Mouse (Mus musculus) ES-CJ7 (cell line): ENCODE results near the gene Macrod1.

Source experiments
- DNase-seq: peaks from one replicate; pipeline ENCODE4 v3.0.0; 2011; ENCODE audit warnings: low read depth, low spot score

The Macrod1 gene

DNA sequence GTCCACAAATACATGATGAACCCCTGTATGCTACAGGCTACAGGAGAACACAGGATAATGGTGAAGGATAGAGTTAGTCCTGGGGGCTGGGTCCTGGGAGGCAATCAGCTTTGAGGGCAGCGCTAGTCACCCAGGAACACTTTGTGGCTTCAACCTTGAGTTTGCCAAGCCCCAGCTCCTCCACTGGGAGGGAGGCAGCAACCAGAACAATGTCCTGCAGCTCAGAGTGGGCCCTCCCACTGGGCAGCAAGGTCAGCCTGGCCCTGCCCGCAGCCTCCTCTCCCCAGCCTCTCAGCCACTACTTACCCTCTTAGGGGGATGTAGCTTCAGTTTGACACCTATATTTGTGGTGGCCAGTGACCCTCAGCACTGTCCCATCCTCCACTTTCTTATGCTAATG lies 111.8 kb downstream of the Macrod1 start:
- no peak for DNase-seq

DNA sequence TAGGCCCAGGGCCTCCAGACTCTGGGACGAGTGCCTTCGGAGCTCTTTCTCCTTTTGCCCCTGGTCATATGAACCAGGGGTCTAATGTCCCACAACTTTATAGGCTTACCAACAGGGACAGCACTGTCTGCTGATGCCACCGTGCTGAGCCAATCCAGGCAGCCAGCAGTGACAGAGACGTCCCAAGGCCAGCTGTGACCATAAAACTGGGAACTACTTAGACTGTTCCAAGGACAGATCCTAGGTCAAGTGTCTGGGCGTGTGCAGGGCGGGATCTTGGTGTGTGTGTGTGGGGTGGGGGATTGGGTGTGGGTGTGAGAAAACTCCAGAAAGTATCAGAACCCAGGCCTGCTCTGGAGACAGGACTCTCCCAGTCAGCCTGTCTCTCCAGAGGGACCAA lies 114.3 kb downstream of the Macrod1 start:
- DNase-seq = peak; percentile 39

DNA sequence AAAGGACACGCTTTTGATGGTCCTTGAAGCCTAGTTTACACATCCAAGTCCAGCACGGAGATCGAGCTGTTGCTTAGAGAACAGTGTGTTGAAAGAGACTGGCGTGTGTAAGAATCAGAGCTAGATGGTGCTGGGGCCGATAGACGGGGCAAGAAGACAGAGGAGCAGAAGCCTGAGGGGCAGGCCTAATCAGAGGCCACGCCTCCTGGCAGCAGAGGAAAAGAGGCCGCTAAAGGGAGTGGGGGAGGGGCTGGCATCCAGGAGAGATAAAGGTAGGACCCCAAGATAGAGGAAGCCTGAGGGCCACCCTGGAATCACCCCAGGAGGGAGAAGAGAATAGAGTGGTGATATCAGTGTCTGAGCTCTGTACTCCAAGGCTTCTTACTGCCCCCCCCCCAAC lies 114.8 kb downstream of the Macrod1 start:
- DNase-seq = peak; percentile 60

DNA sequence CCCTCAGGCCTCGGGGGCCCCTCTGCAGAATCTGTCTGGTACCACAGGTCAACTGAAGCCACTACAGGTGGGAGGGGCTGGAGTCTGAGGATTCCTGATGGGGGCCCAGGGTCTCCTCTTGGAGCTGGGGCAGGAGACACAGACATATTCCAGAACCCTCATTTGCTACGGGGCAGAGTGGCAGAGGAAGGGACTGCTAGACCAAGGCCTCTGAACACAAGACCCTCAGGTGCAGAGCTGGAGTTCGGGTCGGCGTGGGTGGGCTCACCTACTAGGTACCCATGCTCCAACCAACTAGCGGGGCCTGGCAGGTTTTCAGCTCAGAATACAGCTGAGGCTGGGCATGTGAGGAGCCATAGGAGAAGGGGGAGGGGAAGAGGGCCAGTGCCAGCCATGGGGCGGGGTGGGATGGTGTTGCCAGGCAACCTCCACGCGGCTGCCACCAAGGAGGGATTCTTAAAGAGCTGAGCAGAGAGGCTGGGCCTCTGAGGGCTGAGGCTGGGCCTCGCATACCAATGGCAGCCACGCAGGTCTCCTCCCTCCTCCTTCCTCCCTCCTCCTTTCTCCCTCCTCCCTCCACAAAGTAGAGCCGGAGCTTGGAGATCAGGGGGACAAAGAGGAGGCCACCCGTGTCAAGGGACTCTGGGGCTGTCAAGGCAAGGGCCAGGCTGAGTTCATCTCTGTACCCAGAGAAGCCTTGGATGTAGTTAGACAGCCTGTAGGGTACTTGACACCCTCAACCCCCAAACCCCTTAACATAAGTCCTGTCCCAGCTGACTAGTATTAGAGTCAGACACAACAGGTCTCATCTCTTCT lies 115.6 kb downstream of the Macrod1 start:
- DNase-seq = peak; percentile 76

DNA sequence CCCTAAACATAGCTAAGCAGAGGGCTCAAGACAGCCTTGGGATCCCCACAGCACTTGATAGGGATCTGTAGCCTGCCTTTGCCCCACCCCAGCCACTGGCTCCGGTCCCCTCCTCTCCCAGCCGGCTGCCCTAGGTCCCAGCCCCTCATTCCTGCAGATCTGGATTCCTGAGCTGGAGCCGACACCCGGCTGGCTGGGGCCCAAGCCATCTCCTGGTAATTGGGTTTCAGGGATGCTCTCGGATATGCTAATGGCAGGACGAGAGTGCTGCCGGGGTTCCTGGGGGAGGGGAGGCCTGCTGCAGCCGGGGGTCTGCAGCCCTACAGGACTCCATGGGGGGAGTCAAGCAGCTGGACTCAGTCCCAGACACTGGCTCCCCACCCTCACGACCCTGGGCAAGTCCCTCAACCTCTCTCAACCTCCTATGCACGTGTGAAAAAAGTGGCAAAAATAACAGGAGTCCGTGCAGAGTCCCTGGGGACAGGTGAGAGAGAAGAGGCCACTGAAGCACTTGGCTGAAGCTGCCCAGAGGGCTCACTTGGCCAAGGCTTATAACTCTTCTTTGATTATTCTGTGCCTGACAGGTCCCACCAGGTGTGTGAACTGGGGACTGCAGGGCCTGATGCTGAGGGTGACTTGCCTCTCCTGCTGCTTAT lies 119.6 kb downstream of the Macrod1 start:
- peak; percentile 50 for DNase-seq

DNA sequence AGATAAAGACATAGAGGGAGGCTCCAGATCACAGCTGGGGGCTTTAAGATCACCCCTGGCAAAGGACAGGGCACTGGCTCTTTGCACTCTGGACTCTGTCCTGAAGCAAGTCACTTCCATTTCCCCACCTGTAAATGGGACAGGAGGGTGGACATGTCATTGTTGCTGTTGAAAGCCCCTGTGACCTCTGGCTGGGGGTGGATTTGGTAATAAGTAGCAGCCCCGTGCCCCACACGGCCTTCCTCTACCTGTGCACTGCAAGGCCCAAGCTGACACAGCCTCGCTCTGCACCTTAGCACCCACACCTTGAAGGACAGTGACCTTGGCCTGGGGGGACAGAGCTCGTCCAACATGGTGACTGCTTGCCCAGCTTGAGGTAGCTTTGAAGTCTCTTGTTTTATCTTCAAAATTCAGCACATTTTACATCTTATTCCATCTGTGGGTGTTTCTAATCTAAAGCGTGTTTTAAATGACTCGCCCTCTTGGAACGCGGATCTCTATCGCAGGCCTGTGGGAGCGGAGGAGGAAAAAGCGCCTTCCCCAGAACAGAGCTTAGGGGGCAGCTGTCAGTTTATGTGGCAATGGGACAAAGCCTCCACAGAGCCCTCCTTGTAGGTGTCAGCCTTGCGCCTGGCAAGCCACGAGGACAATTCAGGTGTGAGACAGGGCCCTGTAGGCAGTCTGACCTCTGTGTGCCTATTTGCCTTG lies 121.3 kb downstream of the Macrod1 start:
- DNase-seq = no peak

DNA sequence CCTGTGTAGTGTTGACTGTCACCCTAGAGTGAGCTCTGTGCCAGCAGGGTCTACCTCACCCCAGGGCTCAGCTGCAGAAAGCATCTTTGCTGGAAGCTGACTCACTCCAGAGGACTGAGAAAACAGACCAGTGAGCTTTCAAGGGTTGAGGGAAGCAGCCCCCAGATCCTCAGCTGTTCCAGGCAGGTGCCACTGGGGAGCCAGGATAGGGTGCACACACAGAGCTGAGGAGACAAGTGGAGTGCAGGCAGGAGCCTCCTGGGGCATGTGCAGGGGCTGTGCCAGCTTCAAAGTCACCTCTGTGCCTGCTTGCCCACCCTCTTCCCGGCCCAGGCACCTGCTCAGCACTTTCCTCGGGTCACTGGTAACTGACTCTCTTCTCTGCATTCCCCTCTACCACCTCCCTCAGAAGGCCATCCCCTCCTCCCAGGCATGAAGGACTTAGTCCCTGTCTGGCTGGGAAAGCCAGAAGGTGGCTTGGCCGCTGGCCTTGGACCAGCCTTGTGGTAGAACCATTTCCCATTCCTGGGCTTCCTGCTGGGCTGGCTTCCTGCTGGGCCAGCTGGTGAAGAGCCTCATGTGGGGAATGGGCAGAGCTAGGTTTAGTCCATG lies 122.3 kb downstream of the Macrod1 start:
- DNase-seq = no peak

DNA sequence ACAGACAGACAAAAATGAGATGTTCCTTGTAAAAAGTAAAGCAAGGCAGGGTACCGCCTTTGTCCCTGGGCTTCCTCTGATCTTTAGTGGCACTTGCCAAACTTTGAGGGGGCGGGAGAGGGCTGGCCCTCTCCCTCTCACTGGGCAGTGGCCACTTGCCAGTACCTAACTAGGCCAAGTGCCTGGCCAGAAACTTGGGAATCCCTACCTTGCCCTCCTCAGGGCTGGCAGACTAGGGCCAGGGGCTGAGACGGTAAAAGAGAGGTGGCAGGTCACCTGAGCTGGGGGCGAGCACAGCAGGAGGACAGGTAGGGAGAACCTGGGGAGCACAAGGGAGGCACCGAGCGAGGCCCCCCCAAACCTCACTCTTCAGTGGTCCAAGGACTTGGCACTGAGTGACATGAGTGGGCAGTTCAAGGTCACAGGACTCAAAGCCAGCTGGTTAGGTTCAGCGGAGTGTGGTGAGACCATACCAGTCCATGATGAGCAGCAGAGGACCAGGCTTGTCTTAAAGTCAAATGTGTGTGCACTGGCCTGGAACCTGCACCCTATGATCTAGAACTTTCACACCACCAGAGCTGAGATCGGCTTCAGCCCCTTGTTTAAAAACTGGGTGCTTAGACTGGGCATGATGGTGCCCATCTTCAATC lies 124.3 kb downstream of the Macrod1 start:
- no peak for DNase-seq

DNA sequence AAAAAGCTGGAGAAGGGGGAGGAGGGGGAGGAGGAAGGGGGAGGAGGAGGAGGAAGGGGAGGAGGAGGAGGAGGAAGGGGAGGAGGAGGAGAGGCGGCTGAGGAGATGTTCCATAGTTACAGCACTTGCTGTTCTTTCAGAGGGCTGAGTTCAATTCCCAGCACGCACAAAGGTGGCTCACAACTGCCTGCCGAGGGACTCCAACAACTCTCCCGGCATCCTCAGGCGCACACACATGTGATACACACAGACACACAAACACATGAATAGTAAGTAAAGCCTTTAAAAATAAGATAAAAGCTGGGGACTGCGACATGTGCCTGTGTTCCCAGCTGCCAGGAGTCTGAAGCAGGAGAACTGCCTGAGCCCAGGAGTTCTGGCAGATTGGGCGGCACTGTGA lies 124.9 kb downstream of the Macrod1 start:
- DNase-seq = no peak

DNA sequence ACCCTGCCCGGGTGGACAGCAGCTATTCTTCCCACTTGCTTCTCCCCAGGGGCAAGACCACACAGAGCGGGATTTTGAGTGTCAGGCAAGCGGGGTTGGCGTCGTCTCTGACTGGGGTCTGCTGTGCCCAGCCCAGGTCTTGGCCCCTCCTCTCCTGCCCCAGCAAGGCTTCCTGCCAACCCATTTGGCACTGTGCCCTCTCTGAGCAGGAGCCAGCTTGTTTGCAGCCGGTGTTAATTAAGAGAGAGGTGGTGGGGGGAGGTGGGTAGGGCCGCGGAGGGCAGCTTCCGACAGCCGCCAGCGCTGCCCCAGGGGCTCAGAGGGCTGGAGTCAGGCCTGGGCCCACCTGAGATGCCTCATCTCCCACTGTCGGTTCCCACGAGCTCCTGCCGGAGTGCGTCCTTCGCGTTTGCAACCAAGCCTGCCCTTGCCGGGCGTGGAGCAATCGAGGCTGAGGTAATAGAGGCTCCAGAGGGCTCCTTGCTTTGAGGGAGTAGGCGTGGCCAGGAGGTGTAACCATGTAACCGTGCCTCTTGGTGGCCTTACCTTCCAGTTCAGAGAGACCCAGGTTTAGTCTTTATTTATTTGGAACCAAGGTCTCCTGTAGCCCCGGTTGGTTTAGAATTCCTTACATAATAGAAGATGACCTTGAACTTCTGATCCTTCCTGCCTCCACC lies 125.8 kb downstream of the Macrod1 start:
- peak; percentile 72 for DNase-seq

DNA sequence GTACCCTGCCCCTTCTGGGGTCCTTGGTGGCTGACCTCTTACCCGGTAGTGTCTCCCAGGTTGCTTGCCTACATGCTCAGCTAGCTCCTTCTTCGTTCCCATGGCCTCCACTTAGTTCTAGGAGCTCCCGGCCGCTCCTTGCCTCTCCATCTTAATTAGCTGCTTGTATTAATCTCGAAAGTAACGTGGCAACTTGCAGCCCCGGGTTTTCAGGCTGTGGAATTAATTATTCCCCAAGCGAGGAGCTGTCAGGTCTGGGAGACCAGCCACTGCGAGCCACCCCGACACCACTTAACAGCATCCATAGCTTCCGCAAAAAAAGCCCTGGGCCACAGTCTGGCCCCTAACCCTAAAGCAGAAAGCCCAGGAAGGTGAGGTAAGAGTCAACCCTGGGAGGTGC lies 126.8 kb downstream of the Macrod1 start:
- no peak for DNase-seq

DNA sequence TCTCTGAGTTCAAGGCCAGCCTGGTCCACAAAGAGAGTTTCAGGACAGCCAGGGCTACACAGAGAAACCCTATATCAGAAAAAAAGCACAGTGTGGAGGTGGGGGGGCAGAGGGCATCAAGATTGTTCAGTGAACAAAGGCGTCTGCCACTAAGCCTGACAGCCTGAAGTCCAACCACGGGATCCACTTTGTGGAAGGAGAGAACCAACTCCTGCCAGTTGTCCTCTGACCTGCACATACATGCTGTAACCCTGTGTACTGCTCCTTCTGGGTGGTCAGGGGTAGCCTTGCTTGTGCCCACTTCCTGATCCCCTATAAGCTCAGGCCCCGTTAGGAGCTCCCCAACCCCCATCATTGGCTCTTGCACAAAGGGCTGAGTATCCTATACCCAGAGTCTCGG lies 128.4 kb downstream of the Macrod1 start:
- DNase-seq = no peak

DNA sequence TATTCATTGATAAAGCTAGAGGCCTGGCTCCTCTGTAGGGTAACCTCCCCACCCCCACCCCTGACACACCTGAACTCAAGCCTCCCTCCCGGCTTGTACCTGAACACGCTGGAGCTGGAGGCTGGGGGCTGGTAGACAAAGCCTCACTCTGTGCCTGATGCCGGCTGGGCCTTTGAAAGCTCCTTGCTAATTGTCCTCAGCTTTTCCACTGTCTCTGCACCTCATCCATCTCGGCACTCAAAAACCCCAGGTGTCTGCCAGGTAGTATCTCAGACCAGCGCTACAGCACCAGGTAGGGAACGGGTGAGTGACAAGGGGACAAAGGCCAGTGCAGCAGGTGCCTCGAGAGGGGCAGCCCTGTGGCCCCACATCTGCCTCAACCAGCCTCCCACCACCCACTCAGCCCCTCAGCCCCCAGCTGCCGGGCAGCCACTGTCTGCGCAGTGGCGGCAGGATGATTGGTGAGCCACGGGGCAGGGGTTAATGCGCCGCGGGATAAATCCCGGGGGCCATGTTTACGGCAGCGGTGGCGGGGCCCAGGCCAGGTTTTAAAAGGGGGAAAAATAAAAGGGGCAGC lies 129.2 kb downstream of the Macrod1 start:
- no peak for DNase-seq

DNA sequence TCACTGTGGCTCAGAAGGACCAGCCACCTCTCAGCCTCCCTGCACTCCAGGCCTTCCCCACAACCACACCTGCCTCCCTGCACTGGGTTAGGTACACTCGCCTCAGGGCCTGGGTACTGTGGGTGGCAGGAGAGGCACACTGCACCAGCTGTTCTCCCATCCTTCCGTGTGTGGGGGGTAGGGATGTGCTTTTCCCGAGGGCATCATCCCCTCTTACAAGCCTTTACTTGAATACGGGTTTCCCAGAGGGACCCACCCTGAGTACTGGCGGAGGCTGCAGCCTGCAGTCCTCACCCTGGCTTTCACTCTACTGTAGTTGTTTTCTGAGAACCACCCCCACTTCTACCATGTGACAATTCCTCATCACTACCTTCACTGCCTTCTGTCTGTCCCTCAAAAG lies 130.5 kb downstream of the Macrod1 start:
- no peak for DNase-seq

DNA sequence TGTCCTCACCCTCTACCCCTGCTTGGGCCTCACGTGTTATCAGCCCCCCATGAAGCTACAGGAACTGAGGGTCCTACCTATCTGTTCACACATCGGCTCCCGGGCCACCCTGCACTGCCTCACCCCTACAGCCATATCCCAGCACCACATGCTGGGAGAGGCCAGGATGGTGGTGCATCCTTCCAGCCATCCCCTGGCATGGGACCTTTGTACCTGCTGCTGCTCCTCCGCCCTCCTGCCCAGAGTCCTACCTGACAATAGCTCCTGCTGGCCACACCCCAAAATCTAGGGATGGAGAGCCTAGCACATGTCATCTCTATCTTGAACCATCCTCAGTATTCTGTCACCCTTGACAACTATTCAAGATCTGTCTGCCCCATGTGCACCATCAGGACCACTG lies 132.4 kb downstream of the Macrod1 start:
- no peak for DNase-seq

DNA sequence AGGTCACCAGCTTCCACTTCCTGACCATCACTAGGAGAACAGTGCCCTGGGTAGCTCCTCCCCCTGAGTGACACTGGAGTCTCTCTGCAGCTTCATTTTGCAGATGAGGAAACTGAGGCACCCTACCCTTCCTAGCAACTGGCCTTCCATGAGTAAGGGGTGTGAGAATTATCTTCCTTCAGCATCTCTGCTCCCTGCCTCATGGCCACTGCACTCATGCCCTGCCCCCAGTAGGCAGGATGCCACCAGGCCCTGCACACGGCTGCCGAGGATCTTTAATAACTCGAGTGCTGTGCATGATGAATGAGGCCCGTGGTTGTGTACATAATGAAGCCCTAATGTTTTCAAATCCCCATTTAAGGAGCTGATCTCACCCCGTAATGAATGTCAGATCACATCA lies 134.4 kb downstream of the Macrod1 start:
- no peak for DNase-seq

DNA sequence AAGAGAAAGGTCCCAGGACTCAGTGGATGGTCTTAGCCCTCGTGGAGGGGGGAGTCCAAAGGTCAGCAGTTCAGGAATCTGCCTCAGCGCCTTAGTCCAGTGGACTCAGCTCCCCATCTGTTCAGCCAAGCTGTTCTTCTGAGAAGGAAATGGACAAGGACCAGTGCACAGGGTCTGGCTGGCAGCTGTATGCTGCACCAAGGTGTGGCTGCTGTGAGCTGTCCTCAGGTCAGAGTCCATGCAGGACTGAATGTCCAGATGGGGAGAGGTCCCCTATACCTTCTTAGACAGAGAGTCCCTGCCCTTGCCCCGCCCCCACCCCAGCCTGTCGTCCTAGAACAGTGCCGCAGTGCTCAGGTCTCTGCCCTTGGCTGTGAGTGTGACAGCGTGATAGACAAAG lies 135.0 kb downstream of the Macrod1 start:
- no peak for DNase-seq

DNA sequence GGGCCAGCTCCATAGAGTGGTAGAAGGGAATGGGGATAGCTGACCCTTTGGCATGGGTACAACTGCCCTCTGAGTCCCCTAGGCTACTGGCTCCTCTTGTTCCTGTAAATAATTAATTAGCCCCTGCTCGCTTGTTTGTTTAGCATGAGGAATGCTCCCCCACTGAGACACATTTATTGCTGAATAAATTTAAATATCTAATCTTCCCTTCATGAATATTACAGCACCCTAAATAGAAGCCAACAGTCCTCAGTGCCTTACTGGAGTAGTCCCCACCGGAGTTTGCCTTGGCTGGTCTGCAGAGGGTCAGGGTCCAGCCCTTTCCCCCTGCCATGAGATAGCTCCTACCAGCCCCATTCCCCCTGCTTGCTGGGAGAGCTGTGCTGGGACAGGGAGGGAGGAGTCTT lies 136.0 kb downstream of the Macrod1 start:
- no peak for DNase-seq

DNA sequence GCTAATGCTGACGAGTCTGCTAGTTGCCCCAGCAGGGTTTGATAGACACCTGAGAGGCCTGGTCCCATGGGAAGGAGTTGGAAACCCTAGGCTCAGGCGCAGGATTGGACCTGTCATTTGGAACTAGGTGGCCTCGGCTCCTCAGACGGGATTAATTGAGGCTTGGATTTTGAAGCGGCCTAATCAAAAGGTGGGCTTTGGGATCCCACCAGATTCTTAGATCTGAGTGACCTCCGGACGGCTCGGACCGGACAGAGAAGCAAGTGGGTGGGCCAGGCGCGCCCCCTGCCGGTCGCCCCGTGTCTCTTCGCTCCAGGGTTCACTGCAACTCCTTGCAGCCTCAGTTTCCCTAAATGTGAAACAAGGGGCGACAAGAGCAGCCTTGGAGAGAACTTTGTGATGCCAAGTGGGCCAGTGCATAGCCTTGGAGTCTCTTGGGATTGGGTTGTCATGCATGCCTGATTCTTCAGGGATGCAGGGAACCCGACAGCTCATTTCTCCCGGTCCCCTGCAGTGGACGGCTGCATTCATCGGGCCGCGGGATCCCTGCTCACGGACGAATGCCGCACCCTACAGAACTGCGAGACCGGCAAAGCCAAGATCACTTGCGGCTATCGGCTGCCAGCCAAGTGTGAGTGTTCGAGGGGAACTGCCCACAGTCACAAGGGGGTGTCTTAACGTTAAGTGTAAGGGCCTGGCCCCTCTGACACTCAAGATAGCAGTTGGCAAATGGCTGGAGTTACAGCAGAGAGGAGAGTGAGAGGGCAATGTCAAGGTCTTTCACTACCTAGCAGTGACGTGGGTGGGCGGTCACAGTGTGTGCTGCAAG lies 139.5 kb downstream of the Macrod1 start:
- DNase-seq = peak; percentile 41

DNA sequence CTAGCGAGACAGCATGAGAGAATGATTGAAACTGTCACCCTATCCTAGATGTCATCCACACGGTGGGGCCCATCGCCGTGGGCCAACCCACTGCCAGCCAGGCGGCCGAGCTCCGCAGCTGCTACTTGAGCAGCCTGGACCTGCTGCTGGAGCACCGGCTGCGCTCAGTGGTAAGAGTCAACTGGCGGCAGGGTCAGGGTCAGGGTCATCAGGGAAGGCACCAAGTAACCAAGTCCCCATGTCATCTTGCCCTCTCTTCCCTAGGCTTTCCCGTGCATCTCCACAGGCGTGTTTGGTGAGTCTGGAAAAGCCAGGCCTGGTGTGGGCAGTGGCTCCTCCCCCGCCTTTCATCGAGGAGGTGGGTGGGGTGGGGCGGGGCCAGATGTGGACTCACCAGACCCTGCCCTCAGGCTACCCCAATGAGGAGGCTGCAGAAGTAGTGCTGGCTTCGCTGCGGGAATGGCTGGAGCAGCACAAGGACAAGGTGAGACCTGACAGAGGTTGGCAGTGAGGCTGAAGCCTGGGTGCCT lies 140.2 kb downstream of the Macrod1 start:
- DNase-seq = peak; percentile 81
